Mouse (Mus musculus) forebrain, embryonic 12.5 days (tissue): Measurements from ENCODE around the gene Glis2. TPM values are rescaled to one million over a fixed set of nuclear protein-coding genes. Genes with fewer than 3 reads are reported as not detected.

Source experiments
- ATAC-seq: fragments of 200-750 bp; cut with Nextera tagmentation; 2 replicates; pipeline ENCODE4 v1.8.0; 2017; ENCODE audit warnings: moderate TSS enrichment; ENCODE audit not compliant: low FRiP score
- H3K27ac ChIP-seq: fragments of 300-500 bp; sonication (generic); 2 replicates; pipeline ENCODE4 v1.5.1; 2016; ENCODE audit warnings: mild to moderate bottlenecking
- H3K27me3 ChIP-seq: fragments of 300-500 bp; sonication (generic); 2 replicates; pipeline ENCODE4 v1.6.1; 2016; ENCODE audit warnings: mild to moderate bottlenecking
- H3K36me3 ChIP-seq: fragments of 300-500 bp; sonication (generic); replicated peaks from 2 replicates; pipeline ENCODE4 v1.6.1; 2016; ENCODE audit warnings: mild to moderate bottlenecking
- H3K4me1 ChIP-seq: fragments of 300-500 bp; sonication (generic); 2 replicates; pipeline ENCODE4 v1.6.1; 2016
- H3K4me2 ChIP-seq: fragments of 300-500 bp; sonication (generic); 2 replicates; pipeline ENCODE4 v1.6.1; 2016; ENCODE audit warnings: mild to moderate bottlenecking, moderate library complexity
- H3K4me3 ChIP-seq: fragments of 300-500 bp; sonication (generic); replicated peaks from 2 replicates; pipeline ENCODE4 v1.5.1; 2016; ENCODE audit warnings: mild to moderate bottlenecking
- H3K9ac ChIP-seq: fragments of 300-500 bp; sonication (generic); 2 replicates; pipeline ENCODE4 v1.6.1; 2016; ENCODE audit warnings: mild to moderate bottlenecking
- H3K9me3 ChIP-seq: fragments of 300-500 bp; sonication (generic); 2 replicates; pipeline ENCODE4 v1.6.1; 2016
- WGBS: fragments of 180-500 bp; shearing (Covaris S2); methylation state at CpG from one replicate; pipeline ENCODE4 v1.1.7; 2016; 5-methylcytosine and 5-hydroxymethylcytosine counted together
- polyA plus RNA-seq: library from polyadenylated mRNA; unstranded; fragments of >200 nt; fragmentation: Nextera tagmentation; extraction: Ambion mirVana; gene quantifications from 2 replicates; pipeline ENCODE4 v1.2.1, GENCODE M21; 2016

Gene Glis2
- polyA plus RNA-seq, result 22.0 and 26.6 TPM in 2 replicates

GRCm38 (mm10) chr16:4593971-4594813 is at the start of gene Glis2:
Gene Glis2 (plus strand): TSS chr16:4594713.
- Histone ChIP-seq H3K4me1 (peaks cover 59% of the 10 kb centered on the region), H3K36me3 (peaks cover 6% of the 10 kb centered on the region; the same call in 1 of the 2 replicates), H3K9me3 (no peaks in the 10 kb centered on the region), H3K4me2 (peak within 1 kb of the TSS; percentile 93), H3K4me3 (peak within 1 kb of the TSS; percentile 90), H3K27me3 (no peaks in the 10 kb centered on the region), H3K27ac (peak within 1 kb of the TSS; percentile 97), H3K9ac (peak within 1 kb of the TSS; percentile 92)
- ATAC-seq, result peak; percentile 88
- WGBS, result under 1% methylated on average over 36 of the region's 74 CpGs

DNA sequence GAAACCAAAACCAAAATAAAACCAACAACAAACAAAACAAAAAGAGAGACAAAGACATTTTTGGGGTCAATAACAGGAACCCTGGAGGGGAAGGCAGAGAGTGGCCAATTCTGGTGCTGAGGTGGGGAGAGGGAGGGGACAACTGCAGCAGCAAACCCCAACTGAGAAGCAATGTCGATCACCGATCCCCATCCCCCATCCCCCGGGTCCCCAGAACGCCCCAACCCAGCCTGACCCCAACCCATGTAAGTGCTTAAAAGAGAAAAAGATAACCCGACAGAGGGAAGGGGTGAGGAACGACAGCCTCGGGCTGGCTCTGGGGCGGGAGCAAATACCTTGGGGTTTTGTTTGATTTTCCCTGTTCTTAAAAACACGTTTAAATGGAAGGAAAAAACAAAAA is 49.7 kb upstream of the Glis2 start:
- Histone ChIP-seq H3K4me3 (no peak overlapping the region), H3K4me2 (no peak overlapping the region), H3K27ac (no peak overlapping the region), H3K4me1 (peaks cover 9% of the 10 kb centered on the region; the same call in 1 of the 2 replicates), H3K9me3 (no peaks in the 10 kb centered on the region), H3K9ac (no peak overlapping the region), H3K36me3 (peaks cover 47% of the 10 kb centered on the region), H3K27me3 (no peaks in the 10 kb centered on the region)
- ATAC-seq, result no peak
- 82% methylated on average over 9 of the region's 9 CpGs for WGBS

GRCm38 (mm10) chr16:4546838-4547237 is 47.7 kb upstream of the Glis2 start:
- ATAC-seq, result no peak
- H3K9ac ChIP-seq, result no peak overlapping the region
- no peak overlapping the region for H3K27ac ChIP-seq
- no peaks in the 10 kb centered on the region for H3K27me3 ChIP-seq
- WGBS, result 93% methylated on average over 8 of the region's 8 CpGs
- peaks cover 10% of the 10 kb centered on the region for H3K4me1 ChIP-seq
- H3K4me2 ChIP-seq, result no peak overlapping the region
- no peaks in the 10 kb centered on the region for H3K9me3 ChIP-seq
- no peak overlapping the region for H3K4me3 ChIP-seq
- H3K36me3 ChIP-seq, result peaks cover 58% of the 10 kb centered on the region

DNA sequence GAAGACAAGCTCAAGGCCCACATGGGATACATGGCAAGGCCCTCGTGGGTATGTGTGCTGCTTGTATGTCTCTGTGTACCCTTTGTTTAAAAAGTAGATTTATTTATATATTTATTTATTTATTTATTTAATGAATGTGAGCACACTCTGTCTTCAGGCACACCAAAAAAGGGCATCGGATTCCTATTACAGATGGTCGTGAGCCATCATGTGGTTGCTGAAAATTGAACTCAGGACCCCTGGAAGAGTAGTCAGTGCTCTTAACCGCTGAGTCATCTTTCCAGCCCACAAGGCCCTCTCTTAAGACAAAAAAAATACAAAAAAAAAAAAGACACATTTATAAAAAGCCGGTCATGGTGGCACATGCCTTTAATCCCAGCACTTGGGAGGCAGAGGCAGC is 46.9 kb upstream of the Glis2 start:
- ATAC-seq, result no peak
- no peaks in the 10 kb centered on the region for H3K9me3 ChIP-seq
- no peaks in the 10 kb centered on the region for H3K27me3 ChIP-seq
- peaks cover 5% of the 10 kb centered on the region for H3K4me1 ChIP-seq
- H3K4me2 ChIP-seq, result no peak overlapping the region
- H3K36me3 ChIP-seq, result peaks cover 58% of the 10 kb centered on the region
- H3K27ac ChIP-seq, result no peak overlapping the region
- no peak overlapping the region for H3K4me3 ChIP-seq
- no peak overlapping the region for H3K9ac ChIP-seq
- WGBS, result 94% methylated on average over 5 of the region's 5 CpGs

DNA sequence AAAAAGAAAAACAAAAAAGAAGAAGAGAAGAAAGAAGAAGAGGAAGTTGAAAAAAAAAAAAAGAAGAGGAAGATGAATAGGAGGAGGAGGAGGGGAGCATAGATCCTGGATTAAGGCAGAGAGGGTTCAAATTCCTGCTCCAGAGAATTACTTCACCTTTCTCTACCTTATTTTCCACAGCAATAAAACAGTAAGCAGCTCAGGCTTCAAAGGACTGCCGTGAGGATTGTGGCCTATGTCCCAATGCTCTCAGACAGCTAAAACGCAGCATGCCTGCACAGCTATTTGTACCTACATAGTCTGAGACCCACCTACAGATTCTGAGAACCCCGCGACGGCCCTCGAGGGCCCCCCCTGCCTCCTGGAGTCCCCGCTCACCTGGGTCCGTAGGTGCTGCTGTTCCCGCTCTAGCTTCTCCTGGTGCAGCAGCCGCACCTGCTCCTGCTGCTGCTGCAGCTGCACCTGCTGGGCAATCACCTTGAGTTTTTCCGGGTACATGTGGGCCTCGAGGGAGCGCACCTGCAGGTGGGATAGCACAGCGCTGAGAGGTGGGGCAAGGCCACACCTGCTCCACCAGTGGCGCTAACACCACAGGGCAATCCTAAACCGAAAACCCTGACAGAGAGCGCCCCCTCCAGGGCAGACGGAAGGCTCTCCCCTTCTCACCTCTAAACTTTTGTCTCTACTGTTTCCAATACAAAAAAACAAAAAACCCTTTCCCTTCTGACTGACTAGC is 45.4 kb upstream of the Glis2 start:
- no peak overlapping the region for H3K9ac ChIP-seq
- H3K4me2 ChIP-seq, result no peak overlapping the region
- H3K4me1 ChIP-seq, result peaks cover 11% of the 10 kb centered on the region
- H3K4me3 ChIP-seq, result no peak overlapping the region
- H3K36me3 ChIP-seq, result peaks cover 58% of the 10 kb centered on the region
- ATAC-seq, result no peak
- WGBS, result 93% methylated on average over 18 of the region's 18 CpGs
- no peaks in the 10 kb centered on the region for H3K27me3 ChIP-seq
- no peaks in the 10 kb centered on the region for H3K9me3 ChIP-seq
- H3K27ac ChIP-seq, result no peak overlapping the region

DNA sequence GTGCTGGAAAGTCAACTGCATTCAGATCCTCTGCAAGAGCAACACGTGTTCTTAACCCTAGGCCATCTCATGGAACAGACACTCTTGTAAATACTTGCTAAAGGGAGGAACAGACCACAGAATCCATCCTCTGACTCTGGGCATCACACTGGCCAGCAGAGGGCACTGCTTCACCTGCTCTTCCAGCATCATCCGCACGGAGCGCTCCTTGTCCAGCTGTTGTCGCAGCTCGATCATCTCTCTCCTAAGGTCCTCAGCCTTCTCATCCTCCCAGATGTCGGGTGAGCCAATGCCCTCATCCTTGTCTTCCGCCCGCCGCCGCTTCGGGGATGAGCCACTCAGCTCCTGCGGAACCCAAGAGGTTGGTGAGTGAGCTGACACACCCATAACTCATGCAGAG is 43.5 kb upstream of the Glis2 start:
- peaks cover 11% of the 10 kb centered on the region for H3K4me1 ChIP-seq
- no peak overlapping the region for H3K4me2 ChIP-seq
- no peak overlapping the region for H3K4me3 ChIP-seq
- no peaks in the 10 kb centered on the region for H3K27me3 ChIP-seq
- peak; percentile 55; the same call in 1 of the 2 replicates for ATAC-seq
- no peak overlapping the region for H3K9ac ChIP-seq
- H3K36me3 ChIP-seq, result peaks cover 45% of the 10 kb centered on the region
- 40% methylated on average over 13 of the region's 13 CpGs for WGBS
- H3K9me3 ChIP-seq, result no peaks in the 10 kb centered on the region
- H3K27ac ChIP-seq, result no peak overlapping the region

- no peaks in the 10 kb centered on the region for H3K27me3 ChIP-seq
- no peak overlapping the region for H3K4me2 ChIP-seq
- H3K4me3 ChIP-seq, result no peak overlapping the region
- 93% methylated on average over 12 of the region's 12 CpGs for whole genome bisulfite sequencing
- H3K27ac ChIP-seq, result no peak overlapping the region
- H3K36me3 ChIP-seq, result peaks cover 42% of the 10 kb centered on the region
- no peak for ATAC-seq
- peaks cover 12% of the 10 kb centered on the region for H3K4me1 ChIP-seq
- H3K9ac ChIP-seq, result no peak overlapping the region; the same call in 1 of the 2 replicates
- H3K9me3 ChIP-seq, result no peaks in the 10 kb centered on the region
These were observed 42.6 kb upstream of the Glis2 start for GRCm38 (mm10) chr16:4551885-4552284.

DNA sequence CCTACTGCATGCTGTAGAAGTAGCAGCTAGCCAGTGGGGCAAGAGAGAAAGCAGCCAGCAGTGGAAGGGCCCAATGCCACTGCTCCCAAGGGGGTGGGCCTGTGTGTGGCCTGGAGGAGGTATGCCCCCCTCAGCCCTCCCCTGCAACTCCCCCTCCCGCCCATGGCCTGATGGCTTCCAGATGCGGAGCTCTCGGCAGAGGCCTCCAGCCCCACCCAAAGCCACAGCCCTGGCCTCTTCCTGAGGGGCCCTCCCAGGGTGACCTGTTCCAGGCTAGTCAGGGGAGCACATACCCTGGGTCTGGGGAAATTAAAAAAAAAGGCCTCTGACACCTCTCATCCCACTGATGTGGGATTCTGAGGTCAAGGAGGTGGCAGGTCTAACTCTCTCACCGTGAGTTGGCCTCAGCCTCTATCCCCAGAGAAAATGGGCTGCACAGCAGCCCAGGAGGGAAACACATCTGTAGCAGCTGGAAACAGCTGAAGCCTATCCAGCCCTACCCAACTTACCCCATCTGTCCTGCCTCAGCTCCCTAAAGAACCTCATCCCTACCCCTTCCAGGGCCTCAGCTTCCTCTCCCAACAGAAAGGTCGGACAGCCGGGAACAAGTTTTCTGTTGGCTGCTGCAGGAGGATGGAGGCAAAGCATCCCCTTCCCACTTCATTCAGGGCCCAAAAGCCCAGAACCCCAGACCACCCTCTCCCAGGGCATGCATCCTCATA is 41.5 kb upstream of the Glis2 start:
- Histone ChIP-seq H3K27ac (no peak overlapping the region), H3K4me1 (peaks cover 23% of the 10 kb centered on the region), H3K4me3 (no peak overlapping the region), H3K9me3 (no peaks in the 10 kb centered on the region), H3K27me3 (no peaks in the 10 kb centered on the region), H3K9ac (no peak overlapping the region), H3K36me3 (peaks cover 33% of the 10 kb centered on the region), H3K4me2 (no peak overlapping the region)
- no peak for ATAC-seq
- 72% methylated on average over 6 of the region's 6 CpGs for WGBS

- Histone ChIP-seq H3K27ac (no peak overlapping the region), H3K4me3 (no peak overlapping the region), H3K9ac (no peak overlapping the region), H3K27me3 (no peaks in the 10 kb centered on the region), H3K4me1 (peaks cover 27% of the 10 kb centered on the region), H3K36me3 (peaks cover 14% of the 10 kb centered on the region), H3K4me2 (no peak overlapping the region), H3K9me3 (no peaks in the 10 kb centered on the region)
- no peak for ATAC-seq
- 88% methylated on average over 1 of the region's 1 CpGs for WGBS
These were observed 39.0 kb upstream of the Glis2 start for GRCm38 (mm10) chr16:4555555-4555954.

DNA sequence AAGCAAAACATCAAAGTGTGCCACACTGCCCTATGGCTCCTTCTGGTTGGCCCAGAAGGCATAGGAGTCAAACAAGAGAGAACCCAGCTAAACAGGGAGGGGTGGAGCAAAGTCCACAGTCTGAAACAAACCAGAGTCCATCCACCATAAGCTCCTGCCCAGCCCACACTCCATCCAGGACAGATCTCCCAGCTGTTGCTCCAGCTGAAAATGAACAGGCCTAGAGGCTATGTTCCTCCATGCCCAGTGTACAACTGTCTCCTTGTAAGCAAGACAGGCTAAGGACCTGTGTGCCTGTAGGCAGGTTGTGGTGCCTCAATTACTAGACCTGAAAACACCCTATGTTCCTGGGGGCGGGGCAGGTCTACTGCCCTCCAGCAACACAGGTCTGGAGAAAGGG is 37.4 kb upstream of the Glis2 start:
- H3K9ac ChIP-seq, result peak overlapping the region; percentile 81; the same call in 1 of the 2 replicates
- no peak overlapping the region for H3K27ac ChIP-seq
- H3K27me3 ChIP-seq, result no peaks in the 10 kb centered on the region
- peak overlapping the region; percentile 79 for H3K4me2 ChIP-seq
- H3K9me3 ChIP-seq, result no peaks in the 10 kb centered on the region
- peak overlapping the region; percentile 78; the same call in 1 of the 2 replicates for H3K4me3 ChIP-seq
- H3K4me1 ChIP-seq, result peaks cover 26% of the 10 kb centered on the region
- WGBS, result 83% methylated on average over 1 of the region's 1 CpGs
- 0 out of 2 replicates have a peak, but pooled peaks cover 4% of the 10 kb centered on the region for H3K36me3 ChIP-seq
- no peak for ATAC-seq

DNA sequence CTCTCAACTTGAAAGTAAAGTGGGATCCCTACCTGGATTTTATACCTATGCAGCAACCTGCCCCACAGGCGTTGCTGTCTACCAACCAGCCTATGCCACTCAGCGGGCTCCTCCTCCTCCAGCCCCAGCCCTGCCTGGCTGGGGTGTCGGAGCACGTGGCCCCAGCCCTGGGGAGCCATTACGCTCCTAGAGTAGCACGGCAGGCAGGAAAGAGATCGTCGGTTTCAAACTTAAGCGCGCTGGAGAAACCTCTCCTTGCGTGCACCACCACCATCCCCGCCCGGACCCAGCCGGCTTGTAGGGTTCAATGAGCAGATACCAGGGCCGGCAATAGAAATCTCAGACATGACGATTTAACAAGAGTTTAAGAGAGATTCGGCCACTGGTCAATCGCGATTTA is 36.6 kb upstream of the Glis2 start:
- WGBS, result under 1% methylated on average over 19 of the region's 19 CpGs
- Histone ChIP-seq H3K9me3 (no peaks in the 10 kb centered on the region), H3K27me3 (no peaks in the 10 kb centered on the region), H3K4me3 (peak overlapping the region; percentile 78), H3K4me2 (peak overlapping the region; percentile 79), H3K9ac (peak overlapping the region; percentile 81), H3K27ac (peak overlapping the region; percentile 93), H3K36me3 (0 out of 2 replicates have a peak, but pooled peaks cover 4% of the 10 kb centered on the region), H3K4me1 (peaks cover 21% of the 10 kb centered on the region)
- ATAC-seq, result peak; percentile 39
